Mouse (Mus musculus): ENCODE data around the gene Gm4881.

- TF ChIP-seq POLR2A (IDR thresholded peaks at IDR 0.05; ENCODE audit: borderline replicate concordance, insufficient read depth, low read length): no peak
- no peak for TF ChIP-seq CTCF (IDR thresholded peaks at IDR 0.05; ENCODE audit: borderline replicate concordance, insufficient read depth, low read depth, low read length)
Measured at GRCm38 (mm10) chr7:24902630-24903443, 41.5 kb downstream of the Gm4881 start, which contains the start of gene Arhgef1.
